In the genomic region with DNA sequence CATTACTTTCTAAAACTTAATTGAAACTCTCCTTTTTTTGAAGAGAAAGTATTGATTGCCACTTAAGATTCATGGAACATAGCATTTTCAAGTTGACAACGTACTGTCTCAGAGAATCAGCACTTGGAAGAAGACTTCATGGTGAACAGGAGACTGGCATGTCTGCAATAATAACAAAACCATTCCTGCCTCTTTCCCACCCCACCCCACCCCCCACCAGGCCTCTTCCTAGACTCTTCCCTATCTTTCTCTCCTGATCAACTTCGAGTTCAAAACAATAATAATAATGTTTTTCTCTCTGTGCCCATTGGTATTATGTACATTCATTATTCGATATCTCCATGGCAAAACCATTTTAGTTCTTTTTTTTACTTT, we compare ENCODE assay signal across 22 mouse cellular contexts.
A peak's percentile ranks its signal among the peaks of the same experiment; 100 is the strongest.
DNase-seq lines count a peak whose midpoint lies in the region; ATAC-seq lines count a peak whose summit lies in the region.
"Had no signal": no experiment of that assay in that cellular context is flagged by ENCODE, and none has a peak within 500 bp of the region (broad histone marks: within the 10 kb centered on the region; RNA-seq: fewer than 3 reads in every experiment).

No protein-coding gene starts in this region.

- H3K4me2 ChIP-seq in heart, embryonic 13.5 days = peak overlapping the region; percentile 58; the same call in 1 of the 2 replicates
- H3K4me2 ChIP-seq in kidney, embryonic 14.5 days (replicated peaks; ENCODE audit: low read depth, low read length) = no peak overlapping the region
- H3K4me2 ChIP-seq in kidney, embryonic 15.5 days = no peak overlapping the region
- H3K4me2 ChIP-seq in kidney, embryonic 16.5 days (replicated peaks; ENCODE audit: low read depth, low read length) = no peak overlapping the region

- H3K4me1 ChIP-seq in heart, embryonic 13.5 days = peaks cover 17% of the 10 kb centered on the region
- H3K4me1 ChIP-seq in kidney, embryonic 14.5 days (ENCODE audit: control insufficient read depth, insufficient read depth, low read length) = no peaks in the 10 kb centered on the region
- H3K4me1 ChIP-seq in kidney, embryonic 15.5 days = no peaks in the 10 kb centered on the region
- H3K4me1 ChIP-seq in kidney, embryonic 16.5 days (ENCODE audit: insufficient read depth, low read length) = no peaks in the 10 kb centered on the region

- no peaks in the 10 kb centered on the region for H3K27me3 ChIP-seq in heart, embryonic 13.5 days (replicated peaks)
- H3K27me3 ChIP-seq in kidney, embryonic 14.5 days (ENCODE audit: control insufficient read depth, insufficient read depth, low read length) = no peaks in the 10 kb centered on the region
- H3K27me3 ChIP-seq in kidney, embryonic 15.5 days = no peaks in the 10 kb centered on the region
- H3K27me3 ChIP-seq in kidney, embryonic 16.5 days (ENCODE audit: insufficient read depth, low read length) = no peaks in the 10 kb centered on the region
- H3K27me3 ChIP-seq: CH12.LX, Patski had no signal

- no peaks in the 10 kb centered on the region for H3K36me3 ChIP-seq in heart, embryonic 13.5 days
- no peaks in the 10 kb centered on the region for H3K36me3 ChIP-seq in kidney, embryonic 14.5 days (ENCODE audit: control insufficient read depth, insufficient read depth, low read length)
- no peaks in the 10 kb centered on the region for H3K36me3 ChIP-seq in kidney, embryonic 15.5 days
- H3K36me3 ChIP-seq in kidney, embryonic 16.5 days (ENCODE audit: insufficient read depth, low read length) = no peaks in the 10 kb centered on the region
- H3K36me3 ChIP-seq: G1E had no signal

- no peaks in the 10 kb centered on the region for H3K9me3 ChIP-seq in heart, embryonic 13.5 days
- no peaks in the 10 kb centered on the region for H3K9me3 ChIP-seq in kidney, embryonic 14.5 days (ENCODE audit: control insufficient read depth, low read length)
- H3K9me3 ChIP-seq in kidney, embryonic 15.5 days (replicated peaks) = no peaks in the 10 kb centered on the region
- H3K9me3 ChIP-seq in kidney, embryonic 16.5 days (ENCODE audit: low read length) = no peaks in the 10 kb centered on the region
- H3K9me3 ChIP-seq: G1E had no signal

- ATAC-seq in heart, embryonic 13.5 days (ENCODE audit: extremely low read depth, insufficient number of reproducible peaks, low FRiP score, low TSS enrichment) = no peak
- peak; percentile 76; the same call in 1 of the 2 replicates for ATAC-seq in kidney, embryonic 14.5 days (ENCODE audit: low FRiP score, low TSS enrichment)
- peak; percentile 84 for ATAC-seq in kidney, embryonic 15.5 days (replicated peaks; ENCODE audit: low FRiP score)
- peak; percentile 46; the same call in 1 of the 2 replicates for ATAC-seq in kidney, embryonic 16.5 days (ENCODE audit: low FRiP score, low TSS enrichment)
- ATAC-seq: activated CD4-positive, CD25-positive, alpha-beta regulatory T cell, adult 4 months; CD4-positive, CD25-positive, alpha-beta regulatory T cell, adult 4 months had no signal

- no peak overlapping the region for H3K9ac ChIP-seq in heart, embryonic 13.5 days
- no peak overlapping the region for H3K9ac ChIP-seq in kidney, embryonic 14.5 days (ENCODE audit: low read depth, low read length)
- H3K9ac ChIP-seq in kidney, embryonic 15.5 days = no peak overlapping the region
- no peak overlapping the region for H3K9ac ChIP-seq in kidney, embryonic 16.5 days (replicated peaks; ENCODE audit: low read length)

- H3K4me3 ChIP-seq in heart, embryonic 13.5 days = no peak overlapping the region
- H3K4me3 ChIP-seq in kidney, embryonic 14.5 days (ENCODE audit: low read length) = no peak overlapping the region
- H3K4me3 ChIP-seq in kidney, embryonic 15.5 days (replicated peaks) = no peak overlapping the region
- H3K4me3 ChIP-seq in kidney, embryonic 16.5 days (ENCODE audit: low read length) = no peak overlapping the region

- no peak for DNase-seq in heart, adult 9 months (ENCODE audit: low spot score in 2 of 2)
- no peak for DNase-seq in kidney, adult 8-10 months
- no peak for DNase-seq in kidney, adult 9 months
- DNase-seq in kidney, postnatal 25 days = no peak
- DNase-seq: adrenal gland, adult 2 months; adrenal gland, adult 8-10 months; adrenal gland, postnatal 10 days; adrenal gland, postnatal 14 days; adrenal gland, postnatal 25 days; adrenal gland, postnatal 36 days; B cell, adult 2 months; cerebellum, adult 11 months; cerebellum, adult 11-12 months had no signal

- WGBS in heart, embryonic 13.5 days = 49% methylated on average over 3 of the region's 3 CpGs
- WGBS in kidney, embryonic 14.5 days = 69% methylated on average over 3 of the region's 3 CpGs
- WGBS in kidney, embryonic 15.5 days = 67% methylated on average over 3 of the region's 3 CpGs
- WGBS in kidney, embryonic 16.5 days = 61% methylated on average over 3 of the region's 3 CpGs

- peak overlapping the region; percentile 79; the same call in 1 of the 2 replicates for H3K27ac ChIP-seq in heart, embryonic 13.5 days (replicated peaks)
- no peak overlapping the region for H3K27ac ChIP-seq in kidney, embryonic 14.5 days (ENCODE audit: low read depth, low read length)
- no peak overlapping the region for H3K27ac ChIP-seq in kidney, embryonic 15.5 days
- no peak overlapping the region for H3K27ac ChIP-seq in kidney, embryonic 16.5 days (ENCODE audit: low read length)
